Mouse (Mus musculus) large intestine, adult 2 months (tissue): ENCODE measurements around the gene Pigh. TPM values are rescaled to one million over a fixed set of nuclear protein-coding genes. Genes with fewer than 3 reads are reported as not detected.
A peak's percentile ranks its signal among the peaks of the same experiment; 100 is the strongest.

ENCODE experiments used
- DNase-seq: peaks from one replicate; pipeline ENCODE4 v3.0.0-alpha.2; 2012; ENCODE audit warnings: low read depth, low spot score
- WGBS: fragments of 180-500 bp; shearing (Covaris S2); methylation state at CpG from one replicate; pipeline ENCODE4 v1.1.7; 2018; 5-methylcytosine and 5-hydroxymethylcytosine counted together
- polyA plus RNA-seq: library from polyadenylated mRNA; depleted of rRNA; stranded (reverse); fragments of >200 nt; gene quantifications from 2 replicates; pipeline ENCODE4 v1.2.3, GENCODE M21; 2012

Pigh gene
- polyA plus RNA-seq, 1 experiment: 8.4 TPM

DNA sequence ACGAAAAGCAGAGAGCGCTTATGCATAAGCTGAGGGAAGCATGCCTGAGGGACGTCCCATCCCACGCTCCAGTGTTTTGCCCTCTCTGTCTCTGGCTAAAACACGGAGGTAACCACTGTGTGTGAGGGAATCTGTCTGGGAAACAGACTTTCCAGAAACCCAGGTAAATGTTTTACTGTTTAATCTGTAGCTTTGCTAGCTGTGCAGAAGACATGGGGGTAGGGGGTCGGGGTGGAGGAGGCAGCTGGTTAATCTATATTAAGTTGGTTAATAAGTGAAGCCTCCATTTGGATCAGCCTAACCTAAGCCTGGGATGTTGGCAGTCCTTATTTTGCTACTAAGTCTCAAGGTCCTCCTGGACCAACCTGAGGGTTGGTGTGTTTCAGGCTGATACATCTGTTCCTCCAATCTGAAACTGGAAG lies 20.3 kb downstream of the Pigh start:
- 94% methylated on average over 6 of the region's 6 CpGs for WGBS
- DNase-seq: no peak

DNA sequence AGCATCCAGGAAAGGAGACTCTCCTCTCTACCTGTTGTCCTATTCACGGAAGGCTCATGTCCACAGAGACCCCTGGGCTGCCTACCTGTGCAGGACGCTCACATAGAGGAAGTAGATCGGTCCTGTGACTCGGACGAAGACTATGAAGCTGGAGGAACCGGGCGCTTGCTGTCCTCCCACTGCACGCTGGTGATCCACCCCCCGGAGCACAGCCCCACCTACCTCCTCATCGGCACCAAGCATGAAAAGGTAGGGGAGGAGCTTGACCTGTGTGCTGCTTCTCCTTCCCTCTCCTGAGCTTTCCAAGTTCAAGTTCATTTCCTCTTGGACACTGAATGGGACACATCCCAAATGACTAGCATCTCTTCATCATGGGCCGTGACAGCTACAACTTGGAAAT lies 21.1 kb downstream of the Pigh start:
- no peak for DNase-seq
- WGBS: 95% methylated on average over 11 of the region's 11 CpGs

DNA sequence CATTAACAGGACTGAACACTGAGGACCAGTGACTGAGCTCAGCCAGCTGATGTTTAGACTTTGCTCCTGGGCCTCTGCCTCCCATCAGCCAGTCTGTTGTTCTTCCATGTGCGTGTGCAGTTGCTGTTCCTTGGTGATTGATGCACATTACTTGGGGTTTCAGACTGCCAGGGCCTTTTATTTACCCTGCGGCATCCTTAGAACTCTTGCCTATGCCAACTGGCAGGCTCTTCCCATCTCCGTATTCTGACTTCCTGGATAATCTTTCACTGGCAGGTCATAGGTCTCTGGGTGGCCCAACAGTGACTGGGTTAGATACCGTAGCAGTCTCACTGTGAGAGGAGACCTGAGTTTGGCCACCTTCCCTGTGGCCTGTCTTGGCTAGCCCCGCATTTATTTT lies 21.9 kb downstream of the Pigh start:
- DNase-seq: no peak
- 79% methylated on average over 5 of the region's 5 CpGs for WGBS

DNA sequence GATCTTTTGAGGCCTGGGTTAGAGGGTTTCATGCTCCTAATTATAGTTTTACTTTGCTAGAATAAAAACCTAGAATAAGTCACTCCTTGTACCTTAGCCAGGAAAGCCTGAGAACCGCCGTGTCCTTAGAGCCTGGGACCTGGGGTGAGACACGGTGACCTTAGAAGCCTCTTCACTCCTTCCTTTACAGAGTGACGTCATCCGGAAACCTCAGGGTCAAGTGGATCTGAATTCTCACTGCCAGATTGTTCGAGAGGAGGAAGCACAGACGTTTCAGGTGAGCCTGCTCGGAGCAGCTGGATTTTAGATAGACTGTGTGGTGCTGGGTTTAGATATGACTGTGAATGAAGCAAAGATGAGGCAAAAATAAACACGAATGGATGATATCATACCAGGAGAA lies 23.0 kb downstream of the Pigh start:
- 80% methylated on average over 9 of the region's 9 CpGs for WGBS
- DNase-seq: no peak

DNA sequence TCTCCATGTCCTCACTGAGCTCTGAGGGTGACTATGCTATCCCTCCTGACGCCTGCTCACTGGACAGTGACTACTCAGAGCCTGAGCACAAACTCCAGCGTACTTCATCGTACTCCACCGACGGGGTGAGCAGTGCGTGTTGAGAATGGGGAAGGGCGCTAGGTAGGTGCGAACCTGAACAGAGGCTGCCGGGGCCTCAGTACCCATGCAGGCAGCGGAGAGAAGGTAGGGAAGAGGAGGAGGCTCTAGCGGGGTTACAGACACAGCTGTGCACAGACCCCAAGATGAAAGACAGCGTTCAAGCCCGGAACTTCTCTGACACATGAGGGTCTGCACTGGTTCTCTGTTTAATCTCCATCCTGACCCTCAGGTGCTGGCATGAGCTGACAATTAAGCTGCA lies 25.0 kb downstream of the Pigh start:
- DNase-seq: no peak
- WGBS: 93% methylated on average over 13 of the region's 13 CpGs

DNA sequence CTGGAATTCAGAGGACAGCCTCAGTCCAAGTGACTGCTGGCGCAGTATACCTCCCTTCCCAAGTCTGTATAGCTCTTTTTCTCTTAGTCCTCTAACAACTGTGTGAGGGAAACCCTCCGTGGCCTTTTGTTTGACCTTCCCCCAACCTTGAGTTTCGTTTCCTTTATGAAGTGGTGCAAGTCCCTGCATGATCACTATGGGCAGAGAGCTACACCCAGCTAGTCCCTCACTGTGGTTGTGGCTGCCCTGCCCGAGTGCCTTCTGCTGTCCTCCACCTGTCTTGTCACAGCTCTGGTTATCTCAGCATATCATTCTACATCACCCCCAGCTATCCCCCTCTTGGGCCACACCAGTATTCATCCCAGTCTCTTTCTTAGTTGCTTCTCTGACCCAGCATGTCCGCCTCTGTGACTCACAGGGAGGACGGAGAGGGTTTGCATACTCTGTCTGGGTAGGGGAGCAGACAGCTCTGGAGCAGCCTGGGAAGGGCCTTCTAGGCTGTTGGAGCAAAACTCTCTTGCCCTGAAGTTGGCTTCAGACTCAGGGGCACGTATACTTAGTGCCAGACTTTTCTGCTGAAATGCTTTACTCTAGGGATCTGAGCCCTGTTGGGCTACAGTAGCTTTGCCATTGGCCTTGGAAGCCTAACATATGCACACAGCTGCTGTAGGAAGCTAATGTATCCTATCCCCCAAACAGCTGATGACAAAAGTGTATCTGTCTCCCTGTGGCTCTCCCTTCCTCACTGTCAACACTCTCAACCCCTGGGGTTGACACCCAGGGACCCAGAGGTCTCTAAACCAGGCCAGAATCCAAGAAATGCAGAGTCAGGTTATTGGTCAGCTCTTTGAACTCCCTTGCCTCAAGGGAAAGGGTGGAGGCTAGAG lies 28.4 kb downstream of the Pigh start:
- 80% methylated on average over 7 of the region's 7 CpGs for WGBS
- no peak for DNase-seq

DNA sequence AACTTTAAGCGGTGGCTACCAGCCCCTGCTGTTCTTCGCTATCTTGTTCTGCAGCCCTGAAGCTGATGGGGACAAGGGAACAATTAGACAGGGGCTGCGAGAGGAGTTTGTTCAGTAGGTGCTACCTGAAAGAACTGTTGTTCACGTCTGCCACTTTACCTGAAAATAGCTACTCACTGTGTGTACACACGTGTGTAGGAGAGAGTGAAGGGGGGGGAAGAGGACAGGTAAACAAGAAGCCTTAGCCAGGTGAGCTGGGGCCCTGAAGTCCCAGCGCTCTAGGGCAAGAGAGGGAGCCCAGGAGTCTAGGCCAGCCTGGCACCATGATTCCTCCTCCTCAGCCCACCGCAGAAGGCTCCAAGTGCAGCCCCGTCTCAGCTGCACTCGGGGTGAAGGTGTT lies 29.3 kb downstream of the Pigh start:
- WGBS: 92% methylated on average over 9 of the region's 9 CpGs
- DNase-seq: no peak

DNA sequence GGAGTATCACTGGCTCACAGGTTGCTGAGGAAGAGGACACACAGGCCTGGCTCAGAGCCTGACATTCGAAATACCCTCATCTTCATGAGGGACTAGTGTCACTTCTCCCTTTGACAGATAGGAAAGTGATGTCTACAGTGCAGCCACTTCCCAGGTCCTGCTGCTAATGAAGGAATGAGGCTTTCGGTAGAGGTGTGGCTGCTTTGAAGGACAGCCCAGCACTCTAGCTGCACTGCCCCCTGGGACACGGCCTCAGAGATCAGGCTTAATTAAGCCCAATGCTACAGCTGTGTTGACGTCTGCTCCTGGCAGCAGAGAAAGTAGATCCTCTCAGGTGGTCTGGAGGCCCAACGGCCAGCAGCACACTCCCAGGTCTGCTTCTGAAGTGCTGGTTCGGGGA lies 29.9 kb downstream of the Pigh start:
- WGBS: 90% methylated on average over 6 of the region's 6 CpGs

DNA sequence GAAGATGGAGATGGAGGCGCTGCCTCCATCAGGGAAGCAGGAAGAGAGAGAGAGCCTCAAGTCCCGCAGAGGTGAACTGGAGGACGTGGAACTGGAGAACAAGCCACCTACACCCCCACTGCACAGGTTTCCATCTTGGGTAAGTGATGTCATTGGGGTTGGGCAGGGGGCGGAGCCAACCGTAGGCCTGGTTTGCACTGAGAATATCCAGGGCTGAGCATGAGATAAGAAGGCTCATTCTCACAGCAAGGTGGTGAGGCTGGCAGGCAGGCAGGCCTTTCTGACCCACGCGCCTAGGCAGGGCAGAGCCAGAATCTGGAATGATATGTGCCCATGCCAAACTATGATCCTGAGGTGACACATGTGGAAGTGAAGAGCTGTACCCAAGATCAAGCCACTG lies 34.2 kb downstream of the Pigh start:
- no peak for DNase-seq
- 75% methylated on average over 7 of the region's 7 CpGs for WGBS

More for the DNA sequence above, 29.9 kb downstream of the Pigh start:
- no peak for DNase-seq

DNA sequence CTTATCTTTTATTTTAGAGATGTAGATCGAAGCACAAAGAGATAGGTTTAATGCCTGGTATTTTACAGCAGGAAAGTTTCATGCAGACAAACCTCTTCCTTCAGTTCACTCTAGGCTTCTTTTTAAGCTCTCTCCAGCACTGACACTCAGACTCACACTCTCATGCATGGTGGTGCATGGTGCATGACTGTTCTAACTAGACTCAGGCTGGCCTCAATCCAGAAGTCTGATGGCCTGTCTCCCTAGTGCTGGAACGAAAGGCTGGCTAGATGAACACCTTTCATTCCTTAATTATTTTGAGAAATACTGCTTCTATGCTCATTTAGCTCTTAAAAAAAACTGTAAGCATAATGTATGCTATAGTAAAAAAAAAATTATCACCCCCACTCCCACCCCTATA lies 37.4 kb downstream of the Pigh start:
- no peak for DNase-seq
- WGBS: 94% methylated on average over 2 of the region's 2 CpGs

DNA sequence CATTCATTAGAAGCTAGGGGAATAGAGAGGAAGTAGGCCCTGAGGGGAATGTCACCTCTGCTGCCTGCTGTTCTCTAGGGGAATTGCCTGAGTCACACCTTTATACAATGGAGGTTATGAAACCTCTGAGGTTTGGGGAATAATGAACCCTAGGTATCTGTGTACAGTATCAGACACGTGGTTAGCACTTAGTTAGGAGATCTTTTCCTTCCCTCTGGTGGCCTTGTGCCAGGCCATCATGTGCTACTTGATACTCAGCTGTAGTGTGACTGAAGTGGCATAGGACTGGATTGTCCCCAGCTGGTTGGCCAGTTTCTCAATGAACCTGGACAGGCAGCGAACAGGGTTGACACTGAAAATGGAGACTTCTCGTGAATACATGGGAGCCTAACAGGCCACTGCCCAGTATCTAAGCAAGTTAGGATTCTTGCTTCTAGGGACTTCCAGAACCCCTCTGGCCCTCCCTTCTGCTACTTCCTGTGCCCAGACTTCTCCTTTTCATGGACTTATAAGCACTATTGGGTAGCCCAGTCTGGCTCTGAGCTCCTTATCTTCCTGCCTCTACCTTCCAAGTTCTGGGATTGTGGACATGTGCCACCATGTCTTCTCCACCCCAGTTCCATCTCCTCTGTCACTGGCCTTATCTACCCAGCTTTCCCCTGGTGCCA lies 38.8 kb downstream of the Pigh start:
- WGBS: 63% methylated on average over 3 of the region's 3 CpGs
- no peak for DNase-seq

DNA sequence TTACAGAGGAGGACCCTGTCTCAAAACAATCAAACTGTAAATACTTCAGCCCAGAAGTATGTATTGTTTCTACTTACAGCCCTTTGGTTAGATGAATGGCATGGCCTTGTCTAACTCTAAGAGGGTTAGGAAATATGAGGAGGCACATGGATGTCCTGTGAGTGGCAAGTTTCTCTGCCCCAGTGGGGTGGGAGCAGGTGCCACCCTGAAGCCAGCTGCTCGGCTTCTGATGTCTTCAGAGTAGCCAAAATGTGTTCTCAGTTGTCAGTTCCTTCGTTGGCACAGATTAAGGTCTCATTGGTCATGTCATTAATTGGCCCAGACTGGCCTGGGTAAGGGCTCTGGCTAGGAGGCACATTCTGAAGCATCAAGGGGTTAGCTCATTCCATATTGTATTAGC lies 39.6 kb downstream of the Pigh start:
- DNase-seq: no peak
- WGBS: 83% methylated on average over 2 of the region's 2 CpGs

DNA sequence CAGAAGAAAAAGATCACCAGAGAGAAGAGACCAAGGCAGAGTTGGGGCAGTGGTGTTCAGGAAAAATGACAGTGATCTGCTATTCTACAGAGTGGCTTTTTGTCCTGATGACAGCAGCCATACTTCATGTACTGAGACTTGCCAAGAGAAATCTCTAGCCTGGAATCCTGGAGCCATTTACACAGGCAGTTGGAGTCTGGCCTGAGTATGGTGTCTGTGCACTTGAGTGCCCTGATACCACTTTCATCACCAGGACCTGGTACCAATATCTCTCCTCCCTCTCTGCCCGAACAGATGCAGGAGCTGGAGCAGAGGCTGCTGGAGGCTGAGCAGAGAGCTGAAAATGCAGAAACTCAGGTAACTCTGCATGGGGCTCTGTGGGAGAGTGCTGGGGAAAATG lies 40.6 kb downstream of the Pigh start:
- 92% methylated on average over 1 of the region's 1 CpGs for whole genome bisulfite sequencing
- no peak for DNase-seq

DNA sequence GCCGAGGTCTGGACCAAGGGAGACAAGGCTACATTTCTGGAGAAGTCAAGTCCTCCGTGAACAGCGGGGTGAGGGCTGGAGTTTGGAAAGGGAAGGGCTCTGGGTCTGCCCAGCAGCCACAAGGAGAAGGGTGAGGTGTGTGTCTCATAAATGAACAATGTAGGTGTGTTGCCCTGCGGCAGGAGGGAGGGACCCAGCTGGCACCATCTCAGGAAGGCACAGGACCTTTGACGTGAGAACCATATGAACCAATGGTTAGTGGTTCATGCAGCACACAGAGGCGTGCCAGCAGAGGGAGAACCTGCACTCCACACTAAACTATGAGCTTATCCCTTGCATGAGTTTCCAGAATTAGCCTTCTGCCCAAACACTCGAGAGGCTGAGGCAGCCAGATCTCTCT lies 42.2 kb downstream of the Pigh start:
- 39% methylated on average over 7 of the region's 7 CpGs for WGBS
- peak; percentile 63 for DNase-seq

DNA sequence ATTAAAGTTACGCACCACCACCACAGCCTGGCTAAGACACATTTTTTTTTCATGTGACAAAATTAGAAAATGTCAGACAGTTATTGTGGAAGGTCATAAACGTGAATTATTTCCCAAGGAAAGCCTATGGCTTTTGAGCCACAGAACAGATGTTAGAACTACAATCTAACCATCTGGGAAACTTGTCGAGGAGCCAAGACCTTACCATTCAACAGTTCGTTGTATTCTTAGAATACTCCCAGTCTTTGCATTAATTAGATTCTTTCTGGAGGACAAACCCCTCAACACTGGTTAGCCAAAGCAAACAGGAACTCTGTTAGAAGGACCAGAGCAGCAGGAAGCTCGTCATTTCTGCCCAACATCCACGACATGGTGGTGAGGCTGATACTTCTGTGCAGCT lies 43.3 kb downstream of the Pigh start:
- WGBS: 36% methylated on average over 6 of the region's 6 CpGs
- DNase-seq: no peak

DNA sequence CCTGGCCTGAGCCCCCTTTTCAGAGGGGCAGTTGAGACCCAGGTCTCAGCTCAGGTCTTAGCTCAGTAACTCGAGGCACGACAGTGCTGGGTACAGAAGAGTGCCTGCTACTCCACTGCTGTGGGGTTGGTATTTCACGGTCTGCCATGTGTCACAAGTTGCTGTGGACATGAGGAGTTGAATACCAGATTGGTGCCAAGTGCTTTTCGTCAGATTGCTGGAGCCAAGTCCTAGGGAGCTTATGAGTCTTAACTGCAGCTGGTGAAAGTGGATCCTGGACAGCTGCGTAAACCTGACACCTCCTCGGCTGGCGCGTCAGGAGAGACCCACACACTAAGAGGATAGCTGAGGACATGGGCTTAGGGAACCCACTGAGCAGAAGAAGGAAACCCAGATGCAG lies 44.8 kb downstream of the Pigh start:
- WGBS: 80% methylated on average over 8 of the region's 8 CpGs
- DNase-seq: no peak

DNA sequence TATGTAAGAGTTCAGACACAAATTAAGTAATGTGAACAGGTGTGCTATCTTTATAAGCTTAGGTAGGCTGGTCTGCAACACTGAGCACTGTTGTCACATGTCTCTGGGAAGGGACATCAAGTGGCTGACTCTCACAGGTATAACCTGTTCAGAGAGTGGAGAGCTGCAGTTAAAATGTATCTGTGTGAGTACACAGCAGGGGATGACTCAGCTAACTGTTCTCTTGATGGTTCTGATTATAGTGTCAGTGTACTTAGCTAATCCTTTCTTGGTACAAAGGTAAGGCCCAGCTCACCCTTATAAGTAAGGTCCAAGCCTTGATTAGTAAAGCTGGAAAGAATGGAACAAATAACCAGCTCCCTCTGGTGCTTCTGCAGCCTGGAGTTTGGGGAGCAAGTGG lies 48.0 kb downstream of the Pigh start:
- peak; percentile 71 for DNase-seq

DNA sequence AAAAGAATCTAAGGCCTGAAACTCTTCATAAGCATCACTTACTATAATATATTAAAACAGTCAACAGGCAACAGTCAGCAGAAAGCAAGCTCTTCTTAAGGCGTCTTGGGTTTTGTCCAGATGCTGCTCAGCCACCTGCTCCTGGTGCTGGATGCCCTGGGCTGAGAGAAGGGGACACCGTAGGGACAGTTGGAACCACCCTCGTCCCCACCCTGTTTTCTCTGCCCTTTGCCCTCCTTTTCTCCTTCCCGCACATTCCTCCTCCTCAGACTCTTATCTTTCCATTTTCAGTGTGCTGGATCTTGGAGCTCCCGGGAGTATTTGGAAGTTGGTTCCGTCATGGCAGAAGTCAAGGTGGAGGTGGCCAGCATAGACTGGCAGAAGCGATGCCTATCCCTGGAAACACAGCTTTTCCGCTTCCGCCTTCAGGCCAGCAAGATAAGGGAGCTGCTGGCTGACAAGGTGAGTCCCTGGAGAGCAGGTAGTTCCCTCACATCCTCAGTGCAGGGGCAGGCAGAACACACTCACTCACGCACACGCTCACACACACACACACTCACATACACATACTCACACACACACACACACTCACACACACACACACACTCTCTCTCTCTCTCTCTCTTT lies 49.1 kb downstream of the Pigh start:
- DNase-seq: peak; percentile 47
- 34% methylated on average over 11 of the region's 11 CpGs for WGBS

DNA sequence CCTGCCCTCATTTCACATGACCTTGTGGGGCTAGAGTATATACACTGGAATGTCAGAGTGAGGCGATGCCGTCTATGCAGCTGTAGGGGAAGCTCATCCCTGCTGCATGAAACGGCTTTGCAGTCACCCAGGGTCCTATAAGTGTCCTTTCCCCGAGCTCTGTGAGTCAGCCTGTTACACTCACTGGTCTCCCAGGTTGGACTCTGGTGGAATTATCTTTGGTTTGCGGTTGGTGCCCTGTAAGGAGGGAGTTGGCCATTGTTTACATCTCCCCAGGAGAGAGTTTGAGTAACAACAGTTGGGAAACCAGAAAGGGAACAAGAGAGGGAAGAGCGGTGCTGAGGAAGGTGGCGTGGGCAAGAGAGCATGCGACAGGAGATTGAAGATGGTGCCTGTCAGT lies 49.7 kb downstream of the Pigh start:
- 39% methylated on average over 8 of the region's 8 CpGs for WGBS
- no peak for DNase-seq

DNA sequence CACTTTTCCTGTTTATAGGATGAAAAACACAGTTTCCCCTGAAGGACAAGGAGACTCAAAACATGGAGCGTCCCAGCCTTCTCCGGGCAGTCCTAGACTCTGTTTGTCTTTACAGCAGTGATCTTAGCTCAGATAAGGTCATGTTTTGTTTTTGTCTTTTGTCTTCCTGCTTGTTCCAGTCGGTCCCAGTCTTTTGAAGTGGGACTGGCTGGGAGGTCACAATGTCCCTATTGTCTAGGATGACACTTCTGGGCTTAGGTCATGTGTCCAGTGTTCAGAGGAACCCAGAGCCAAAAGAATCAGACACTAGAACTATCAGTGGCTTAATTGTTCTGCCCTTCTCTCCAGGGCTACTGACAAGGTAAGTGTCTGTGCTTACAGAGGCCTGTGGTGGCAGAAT lies 54.1 kb downstream of the Pigh start:
- 29% methylated on average over 3 of the region's 3 CpGs for WGBS
- DNase-seq: no peak

DNA sequence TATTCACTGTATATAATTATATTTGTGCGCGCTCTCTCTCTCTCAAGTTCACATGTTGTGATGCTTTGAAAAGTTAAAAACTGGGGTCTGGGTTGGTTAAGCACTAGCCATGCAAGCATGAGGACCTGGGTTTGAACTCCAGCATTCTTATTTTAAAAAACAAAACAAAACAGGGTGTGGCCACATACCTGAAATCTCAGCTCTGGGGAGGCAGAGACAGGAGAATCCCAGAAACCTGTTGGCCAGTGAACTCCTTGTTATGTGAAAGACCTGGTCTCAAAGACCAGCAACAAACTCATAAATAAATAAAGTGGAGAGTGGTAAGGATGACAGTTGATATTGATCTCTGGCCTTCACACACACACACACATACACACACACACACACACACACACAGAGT lies 55.1 kb downstream of the Pigh start:
- WGBS: over 99% methylated on average over 2 of the region's 2 CpGs
- DNase-seq: no peak
